Mouse (Mus musculus): ENCODE results near the gene Lin54. TPM values are rescaled to one million over a fixed set of nuclear protein-coding genes. Genes with fewer than 3 reads are reported as not detected.

The Lin54 gene
- polyA plus RNA-seq, 1 experiment from 2014 or later, result 7.9 TPM

DNA sequence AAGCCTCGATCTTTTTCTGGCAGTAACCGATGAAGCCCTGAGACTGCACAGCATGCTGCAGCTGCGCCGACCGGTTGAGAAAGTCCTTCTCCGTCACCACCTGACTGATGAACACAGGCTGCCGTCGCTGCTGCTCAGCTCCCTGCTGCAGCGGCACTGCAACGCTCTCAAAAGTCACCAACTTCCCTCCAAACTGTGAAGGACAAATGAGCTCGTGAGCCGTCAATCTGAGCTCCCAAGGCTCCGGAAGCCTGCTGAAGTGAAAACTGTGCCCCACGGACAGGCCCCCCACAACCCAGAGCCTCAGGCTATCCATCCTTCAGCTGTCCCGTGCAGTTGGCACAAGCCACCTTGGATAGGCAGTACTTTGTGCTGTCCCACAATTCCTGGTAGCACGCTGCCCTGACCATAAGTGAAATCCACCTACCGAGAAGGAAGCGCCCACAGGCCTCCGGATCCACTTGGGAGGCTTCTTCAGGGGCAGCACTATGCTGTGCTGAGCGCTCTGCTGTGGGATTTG lies 107.9 kb downstream of the Lin54 start:
- Histone ChIP-seq H3K27ac (ENCODE audit: low read depth, low read length) (no peak overlapping the region), H3K4me3 (ENCODE audit: low read depth, low read length) (no peak overlapping the region), H3K9ac (replicated peaks; ENCODE audit: low read depth, low read length) (no peak overlapping the region), H3K4me1 (ENCODE audit: control insufficient read depth, insufficient read depth, low read length) (no peaks in the 10 kb centered on the region), H3K36me3 (ENCODE audit: control insufficient read depth, insufficient read depth, low read length) (peaks cover 74% of the 10 kb centered on the region), H3K4me2 (ENCODE audit: low read depth, low read length) (no peak overlapping the region), H3K9me3 (ENCODE audit: control insufficient read depth, low read length) (no peaks in the 10 kb centered on the region), H3K27me3 (ENCODE audit: control insufficient read depth, insufficient read depth, low read length) (no peaks in the 10 kb centered on the region)
- 93% methylated on average over 20 of the region's 20 CpGs for WGBS
- ATAC-seq (ENCODE audit: low read depth), result no peak

Small RNA genes within 50 kb of the gene (microRNA-seq; reads per million reads assigned to microRNA genes)
- gene Gm23222, result not detected

Other genes with a start within 250 kb of the Lin54 start
- gene Sec31a, start 84.4 kb downstream of the Lin54 start, polyA plus RNA-seq (2014; fragmentation: Nextera tagmentation; extraction: Ambion mirVana), result 90.2 and 111 TPM in 2 replicates
- gene Cops4, start 17.7 kb upstream of the Lin54 start, polyA plus RNA-seq (2014; fragmentation: Nextera tagmentation; extraction: Ambion mirVana), result 188 and 189 TPM in 2 replicates
- 0.48 and 0.89 TPM in 2 replicates for gene Plac8, start 71.6 kb upstream of the Lin54 start, polyA plus RNA-seq (2014; fragmentation: Nextera tagmentation; extraction: Ambion mirVana)
- gene Coq2, start 174.5 kb upstream of the Lin54 start, polyA plus RNA-seq (2014; fragmentation: Nextera tagmentation; extraction: Ambion mirVana), result 58.7 and 59.5 TPM in 2 replicates
- gene Hpse, start 219.1 kb upstream of the Lin54 start, polyA plus RNA-seq (2014; fragmentation: Nextera tagmentation; extraction: Ambion mirVana), result 0.31 and 1.1 TPM in 2 replicates

Measured in neural tube, embryonic 14.5 days (tissue).